Mouse (Mus musculus) MN1 (cell line): ENCODE measurements around the gene Gm3646.
A peak's percentile ranks its signal among the peaks of the same experiment; 100 is the strongest.

Experiments
- DNase-seq: peaks from one replicate; pipeline ENCODE4 v3.0.0-alpha.2; 2016; ENCODE audit warnings: low spot score

Gm3646 gene

DNA sequence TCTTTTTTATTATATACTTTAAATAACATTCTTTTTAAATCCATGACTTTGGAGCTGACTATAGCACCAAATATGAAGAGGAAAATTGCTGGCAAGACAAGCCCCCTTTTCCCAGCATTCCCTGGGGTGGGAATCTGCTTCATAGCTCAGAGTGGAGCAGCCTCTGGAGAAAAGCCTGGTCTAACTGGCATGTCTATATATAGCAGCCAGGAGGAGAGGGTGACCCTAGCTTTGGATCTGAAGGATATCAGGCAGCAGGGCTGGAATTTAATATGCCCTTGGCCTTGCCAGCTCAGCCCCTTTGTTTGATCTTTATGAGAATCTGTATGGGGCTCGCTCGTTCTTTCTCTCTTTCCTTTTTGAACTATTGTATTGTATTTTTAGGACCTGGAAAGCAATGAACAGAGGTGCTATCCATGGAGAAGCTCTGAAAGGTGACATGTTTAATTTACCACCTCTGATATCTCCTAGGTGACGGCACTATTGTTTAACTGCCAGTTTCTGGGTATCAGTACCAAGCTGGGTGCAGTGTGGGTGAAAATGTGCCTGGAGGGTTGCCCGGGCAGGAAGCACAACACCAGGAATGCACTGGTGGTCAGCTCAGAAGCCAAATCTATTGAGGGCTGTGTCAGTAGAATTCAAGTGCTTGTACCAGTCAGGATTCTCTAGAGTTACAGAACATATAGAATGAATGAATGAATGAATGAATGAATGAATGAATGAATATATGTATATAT is at the start of gene Gm3646:
TSS of gene Gm3646 (minus strand) at position 90 of the 737 bp plus-strand sequence.
- DNase-seq: no peak

DNA sequence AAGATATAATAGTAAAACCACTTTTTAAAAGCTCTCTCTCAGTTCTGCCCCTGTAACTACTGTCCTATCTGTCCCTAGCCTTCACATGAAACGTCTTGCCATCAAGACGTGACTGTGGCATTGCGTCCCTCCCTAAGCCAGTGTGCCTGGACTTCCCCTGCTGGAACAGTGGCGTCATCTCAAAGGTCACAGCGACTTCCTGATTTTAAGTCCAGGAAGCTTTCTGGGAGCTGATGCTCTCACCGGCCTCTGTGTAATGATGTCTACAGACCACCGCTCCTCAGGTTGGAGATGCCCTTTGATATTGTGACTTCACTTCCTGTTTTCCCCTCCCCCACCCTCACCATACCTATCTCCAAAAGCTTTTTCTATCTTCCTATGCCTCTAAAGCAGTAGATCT is 41.9 kb upstream of the Gm3646 start:
- DNase-seq: no peak

DNA sequence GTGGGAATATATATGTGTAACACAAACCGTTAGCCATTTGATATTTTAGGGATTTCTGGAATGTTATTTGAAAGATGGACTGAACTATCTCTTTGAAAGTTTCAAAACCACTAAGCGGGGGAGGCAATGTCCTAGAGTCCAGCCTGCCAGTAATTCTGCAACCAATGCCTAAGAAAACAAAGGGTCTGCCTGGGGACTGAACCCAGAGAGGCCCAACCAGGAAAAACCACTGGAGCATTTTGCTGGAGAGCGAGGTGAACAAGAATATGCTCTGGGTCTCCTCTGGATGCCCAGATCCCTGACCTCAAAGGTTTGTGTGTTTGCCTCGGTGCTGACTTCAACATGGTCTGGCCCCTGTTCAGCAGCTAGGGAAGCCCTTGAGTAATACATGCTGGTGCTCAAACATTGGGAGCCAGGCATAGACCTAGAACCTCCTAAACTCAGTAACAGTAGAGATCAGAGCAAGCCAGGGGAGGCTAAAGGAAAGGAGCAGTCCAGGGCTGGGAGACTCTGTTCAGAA is 41.0 kb upstream of the Gm3646 start:
- DNase-seq: no peak

DNA sequence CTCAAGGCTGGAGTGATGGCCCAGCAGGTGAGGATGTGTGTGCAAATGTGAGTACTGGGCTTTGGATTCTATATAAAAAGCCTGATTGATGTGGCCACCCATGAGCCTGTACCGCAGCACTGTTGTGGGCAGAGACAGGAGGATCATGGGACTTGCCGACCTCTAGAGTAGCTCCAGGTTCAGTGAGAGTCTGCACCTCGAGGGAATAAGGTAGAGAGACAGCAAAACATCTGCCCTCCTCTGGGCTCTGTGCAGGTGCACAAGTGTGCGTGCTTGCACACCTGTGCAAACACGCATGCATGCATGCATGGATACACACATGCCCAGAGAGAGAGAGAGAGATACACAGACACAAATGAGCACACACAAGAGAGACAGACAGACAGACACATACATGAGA is 38.2 kb upstream of the Gm3646 start:
- DNase-seq: no peak

DNA sequence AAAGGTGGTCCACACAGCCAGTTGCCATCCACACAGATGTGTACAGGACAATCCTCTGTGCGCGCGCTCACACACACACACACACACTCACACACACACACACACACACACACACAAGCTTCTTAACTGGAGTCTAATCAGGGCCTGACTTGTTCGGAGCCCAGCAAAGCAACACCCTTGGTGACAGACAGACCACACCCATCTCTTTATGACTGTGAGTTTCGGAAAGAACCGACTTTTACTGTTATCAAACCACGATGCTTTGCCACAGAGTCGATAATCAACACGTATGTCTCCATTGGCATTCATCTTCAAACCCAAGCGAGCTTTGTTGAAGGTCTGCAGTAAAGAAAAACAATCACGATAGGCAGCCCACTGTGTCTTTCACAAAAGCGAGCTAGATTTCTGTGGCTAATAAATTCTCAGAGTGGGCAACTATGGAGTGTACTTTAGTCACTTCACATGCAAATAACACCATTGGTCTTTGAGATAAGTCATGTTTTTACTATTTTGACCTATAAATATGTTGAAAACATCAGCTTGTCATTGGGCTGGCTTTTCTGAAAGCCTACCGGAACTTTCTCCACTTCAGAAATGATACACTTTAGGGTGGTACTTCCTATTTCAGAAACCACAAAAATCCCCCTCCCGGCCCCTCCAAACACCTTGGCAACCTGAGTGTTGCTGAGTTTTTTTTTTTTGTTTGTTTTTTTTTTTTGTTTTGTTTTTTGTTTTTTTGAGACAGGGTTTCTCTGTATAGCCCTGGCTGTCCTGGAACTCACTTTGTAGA is 37.3 kb upstream of the Gm3646 start:
- DNase-seq: no peak

DNA sequence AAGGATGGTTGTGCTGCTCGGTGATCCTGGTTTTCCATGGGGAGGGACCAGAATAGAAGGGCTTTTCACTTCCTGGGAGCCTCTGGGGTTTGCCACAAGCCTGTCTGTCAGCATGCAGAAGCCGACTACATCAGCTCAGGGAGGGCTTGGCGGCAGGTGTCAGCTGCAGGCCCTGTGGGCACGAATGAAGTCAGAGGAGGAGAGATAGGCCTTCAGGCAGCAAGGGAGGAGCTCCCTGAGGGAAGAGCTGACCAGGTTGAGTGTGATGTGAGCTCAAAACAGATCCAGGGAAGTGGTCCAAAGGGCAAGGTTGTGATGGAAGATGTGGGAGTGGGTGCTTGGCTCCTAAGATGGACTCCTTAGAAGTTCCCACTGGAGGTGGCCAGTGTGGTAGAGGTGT is 35.7 kb upstream of the Gm3646 start:
- no peak for DNase-seq

DNA sequence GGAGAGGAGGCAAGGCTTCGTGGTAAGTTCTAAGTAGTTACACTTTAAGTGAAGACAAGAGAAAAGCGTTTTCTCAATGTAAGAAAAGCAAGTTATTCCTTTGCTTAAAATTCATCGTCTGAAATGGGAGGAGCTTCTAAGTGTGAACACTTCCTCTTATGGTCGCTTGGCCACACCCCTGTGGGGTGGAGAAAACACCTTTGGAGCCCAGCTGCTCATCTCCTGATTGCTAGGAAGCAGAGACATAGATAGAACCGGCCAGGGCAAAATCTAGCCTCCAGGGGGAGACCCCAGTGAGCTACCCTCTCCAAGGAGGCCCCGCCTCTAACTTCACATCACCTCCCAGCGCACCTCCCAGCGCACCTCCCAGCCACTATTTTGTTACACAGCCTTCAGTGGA is 34.7 kb upstream of the Gm3646 start:
- DNase-seq: no peak

DNA sequence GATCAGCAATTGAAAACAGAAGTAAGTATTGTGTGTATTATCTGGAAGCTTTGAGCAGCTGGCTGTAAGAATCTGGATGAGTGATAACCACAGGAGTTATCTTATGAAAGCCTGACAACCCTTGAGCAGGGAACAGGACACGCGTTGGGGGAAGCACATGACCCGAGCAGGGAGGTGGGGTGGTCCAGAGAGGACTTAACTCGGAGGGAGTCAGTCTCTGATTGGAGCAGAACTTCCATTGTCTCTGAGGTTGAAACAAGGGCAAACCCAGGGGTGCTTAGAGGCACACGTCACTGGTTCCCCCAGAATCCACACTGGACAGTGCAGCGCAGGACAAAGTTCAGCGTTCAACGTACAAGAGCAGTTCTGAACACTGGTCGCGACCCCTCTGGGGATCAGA is 34.1 kb upstream of the Gm3646 start:
- DNase-seq: no peak

DNA sequence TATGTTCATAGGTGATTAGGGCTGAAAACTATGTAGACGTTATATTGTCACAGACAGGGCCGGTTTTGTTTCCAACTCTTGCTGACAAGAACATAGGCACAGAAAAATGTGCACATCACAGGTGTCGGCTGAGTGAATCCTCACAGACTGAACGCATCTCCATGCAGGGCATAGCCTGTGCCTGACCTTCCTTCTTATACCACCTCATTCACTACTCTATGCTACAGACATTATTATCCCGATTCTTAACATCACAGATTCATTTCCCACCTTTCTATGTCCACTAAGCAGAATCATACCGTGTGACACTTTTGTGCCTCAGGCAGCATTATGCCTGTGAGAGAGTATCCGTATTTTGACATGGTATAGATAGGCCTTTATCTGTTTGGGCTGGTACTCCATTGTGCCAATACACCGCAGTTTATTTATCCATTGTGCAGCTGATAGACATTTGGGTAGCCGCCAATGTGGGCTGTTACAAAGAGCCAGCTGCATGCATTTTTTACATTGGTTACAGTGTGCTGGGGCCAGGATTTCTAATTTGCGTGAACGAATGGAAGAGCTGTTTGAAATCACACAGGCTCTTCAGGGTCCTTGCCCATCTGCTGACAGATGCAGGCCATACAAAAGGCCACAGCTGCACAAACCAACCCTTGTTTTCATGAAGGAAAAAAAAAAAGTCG is 33.5 kb upstream of the Gm3646 start:
- DNase-seq: peak; percentile 63

DNA sequence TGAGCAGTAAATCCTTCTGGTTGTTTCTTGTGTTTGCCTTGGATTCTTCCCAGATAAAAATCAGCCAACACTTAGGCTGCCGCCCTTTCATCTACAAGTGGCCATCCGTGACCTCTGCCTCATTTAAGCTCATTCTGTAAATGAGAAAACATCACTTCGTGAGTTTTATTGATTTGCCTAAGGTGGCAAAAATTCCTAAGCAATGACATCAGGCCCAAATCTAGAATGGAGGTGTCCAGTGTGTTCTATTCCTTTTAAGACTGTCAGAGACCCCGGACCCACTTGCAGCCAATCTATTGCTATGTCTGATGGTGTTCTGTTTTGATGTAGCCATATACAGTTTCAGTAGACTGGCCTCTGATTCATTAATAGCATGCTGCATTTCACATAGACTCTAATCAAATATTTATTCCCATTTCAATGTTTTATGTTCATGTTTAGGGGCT is 26.5 kb upstream of the Gm3646 start:
- DNase-seq: peak; percentile 46

DNA sequence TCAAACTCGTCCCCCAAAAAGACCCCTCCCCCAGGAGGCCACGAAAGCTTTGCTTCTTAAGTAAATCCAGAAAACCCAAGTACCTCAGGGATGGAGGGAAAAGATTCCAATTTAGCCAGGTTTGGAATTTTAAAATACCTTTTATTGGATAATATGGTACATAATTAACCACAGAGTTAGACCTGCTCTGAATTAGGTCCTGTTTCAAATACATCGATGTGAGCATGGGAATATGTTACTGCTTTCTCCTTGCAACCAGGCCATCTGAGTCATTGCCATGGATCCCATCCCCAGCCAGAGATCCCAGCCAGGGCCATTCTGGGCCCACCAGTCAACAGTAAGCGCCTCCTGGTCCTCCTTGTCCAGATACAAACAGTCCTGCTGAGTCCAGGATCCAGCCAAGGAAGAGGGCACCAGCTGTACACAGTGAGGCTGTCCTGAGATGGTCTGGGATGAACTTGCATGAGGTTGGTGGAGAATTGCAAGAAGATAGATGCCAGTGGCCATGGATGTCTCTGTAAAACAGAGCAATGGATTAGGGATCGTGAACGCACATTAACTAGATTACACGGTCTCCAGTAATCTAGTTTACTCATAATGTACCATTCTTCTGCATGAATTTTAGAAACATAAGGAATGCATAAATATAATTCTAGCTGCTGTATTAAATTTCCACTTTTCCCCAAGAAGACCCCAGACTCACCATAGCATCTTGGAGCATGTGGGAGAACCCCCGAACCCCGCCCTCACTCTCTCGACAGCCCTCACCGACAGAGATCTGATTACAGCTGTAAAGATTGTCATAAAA is 25.9 kb upstream of the Gm3646 start:
- DNase-seq: peak; percentile 74

DNA sequence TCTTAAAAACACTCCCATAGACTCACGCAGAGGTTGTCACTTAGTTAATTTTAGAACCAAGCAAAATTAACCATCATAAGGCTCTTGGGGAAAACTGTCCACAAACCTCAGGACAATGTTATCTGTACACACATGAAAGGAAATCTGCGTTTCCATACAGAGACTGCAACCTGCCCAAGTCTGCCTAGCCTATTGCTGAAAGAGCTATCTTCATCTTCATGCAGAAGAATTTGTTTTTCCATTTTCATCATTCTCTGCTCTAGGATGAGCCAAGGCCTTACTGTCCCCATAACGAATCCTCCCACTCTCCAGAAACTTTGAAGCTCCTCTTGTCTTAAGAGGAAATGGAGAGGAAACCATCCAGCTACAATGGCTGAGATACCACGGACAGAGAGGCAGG is 19.8 kb upstream of the Gm3646 start:
- no peak for DNase-seq

DNA sequence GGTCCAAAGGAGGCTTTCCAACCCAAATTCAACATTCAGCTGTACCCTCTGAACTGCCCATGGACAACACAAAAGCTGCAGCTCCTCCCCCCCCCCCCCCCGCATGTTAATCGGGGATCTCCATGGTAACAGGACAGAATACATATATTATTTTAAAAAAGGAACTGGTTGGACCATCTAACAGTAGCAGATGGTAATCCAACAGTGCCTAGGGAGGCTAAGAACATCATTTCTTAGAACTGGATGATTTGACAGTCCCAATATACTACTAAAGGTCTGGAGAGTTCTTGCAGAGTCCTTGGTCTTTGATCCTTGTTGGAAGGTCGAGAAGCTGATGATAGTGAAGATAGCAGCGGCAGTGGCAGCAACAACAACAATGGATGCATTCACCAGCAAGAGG is 19.1 kb upstream of the Gm3646 start:
- DNase-seq: no peak

DNA sequence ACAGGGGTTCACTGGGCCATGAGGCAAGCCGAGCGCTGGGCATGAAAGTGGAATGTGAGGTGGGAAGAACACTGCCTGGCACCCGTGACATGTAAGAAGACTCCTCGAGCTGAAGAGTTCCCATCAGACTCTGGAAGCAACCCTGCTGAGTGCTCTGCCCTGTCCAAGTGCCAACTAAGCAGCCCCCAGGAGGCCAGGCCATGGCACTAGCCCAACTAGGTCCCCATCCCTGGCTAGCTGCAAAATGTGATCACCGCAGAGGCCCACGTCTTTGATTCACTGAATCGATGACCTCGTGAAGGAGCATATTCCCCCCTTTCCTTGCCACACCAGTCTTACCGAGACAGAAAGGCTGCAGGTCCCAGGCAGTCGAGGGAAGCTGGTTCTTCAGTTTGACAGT is 14.5 kb upstream of the Gm3646 start:
- DNase-seq: no peak

DNA sequence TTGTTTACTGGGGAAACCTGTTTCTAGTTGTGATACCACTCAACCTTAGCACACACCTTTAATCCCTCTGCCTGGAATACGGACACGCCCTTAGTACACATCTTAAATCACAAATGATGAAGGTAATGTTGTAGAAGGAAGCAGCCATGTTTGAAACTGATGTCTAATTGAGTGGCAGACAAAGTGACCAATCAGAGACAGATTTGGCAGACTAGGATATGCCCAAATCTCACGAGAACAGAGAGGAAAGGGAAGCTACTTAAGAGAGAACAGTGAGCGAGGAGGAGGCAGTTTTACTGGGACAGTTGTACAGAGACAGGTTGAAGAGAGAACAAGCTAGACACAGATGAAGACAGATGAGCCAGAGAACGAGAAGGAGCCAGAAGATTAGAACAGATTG is 10.6 kb upstream of the Gm3646 start:
- DNase-seq: no peak

DNA sequence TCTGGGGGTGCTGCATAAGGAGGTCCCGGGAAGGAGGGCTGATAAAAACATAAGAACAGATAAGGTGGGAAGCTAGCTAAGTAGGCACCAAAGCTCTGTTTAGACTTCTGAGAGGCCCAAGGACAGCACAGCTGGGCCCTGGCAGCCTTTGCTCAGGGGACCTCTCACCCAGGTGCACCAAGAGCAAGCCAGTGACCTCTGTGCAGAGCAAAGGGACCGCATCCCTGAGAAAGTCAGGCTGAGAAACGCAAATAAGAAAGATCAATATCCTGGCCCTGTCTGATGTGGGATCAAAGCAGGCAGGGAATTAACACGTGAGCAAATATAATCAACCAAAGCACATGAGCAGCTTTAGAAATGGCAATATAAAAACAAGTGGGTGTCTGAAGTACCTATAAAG is 7.9 kb upstream of the Gm3646 start:
- no peak for DNase-seq

DNA sequence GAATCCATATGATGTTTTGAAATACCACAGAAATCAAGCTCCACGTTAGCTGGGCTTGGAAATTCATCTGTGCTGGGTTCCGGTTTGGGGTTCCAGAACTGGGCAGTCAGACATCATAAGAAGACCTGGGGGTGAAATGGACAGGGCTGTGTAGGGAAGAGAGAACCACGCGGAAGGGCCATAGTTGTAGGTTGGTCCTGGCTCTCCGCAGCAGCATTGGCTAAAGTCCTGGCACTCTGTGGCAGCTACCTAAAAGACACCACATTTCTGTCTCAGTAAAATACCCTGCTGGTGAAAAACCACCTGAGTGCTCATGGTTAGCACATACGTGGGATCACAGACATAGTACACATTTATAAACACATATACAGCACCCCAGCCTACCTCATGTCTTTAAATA is 343 bp downstream of the Gm3646 start:
- DNase-seq: no peak

DNA sequence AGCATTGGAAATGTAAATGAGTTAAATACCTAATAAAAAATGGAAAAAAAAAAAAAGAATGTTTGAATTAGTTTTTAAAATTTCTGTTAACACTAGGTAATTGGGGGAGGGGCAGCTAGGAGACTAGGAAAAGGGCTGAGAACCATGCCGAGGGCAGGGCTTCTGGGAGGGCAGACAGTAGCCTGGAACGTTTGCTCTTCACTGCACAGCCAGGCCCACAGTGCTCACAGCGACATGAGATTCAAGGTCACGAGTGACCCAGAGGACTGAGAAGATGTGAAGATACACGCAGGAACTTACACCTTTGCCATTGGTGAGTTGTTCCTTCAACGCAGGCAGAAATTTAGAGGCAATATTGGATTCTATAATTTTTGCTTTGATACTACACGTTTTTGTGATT is 2.2 kb downstream of the Gm3646 start:
- DNase-seq: no peak

DNA sequence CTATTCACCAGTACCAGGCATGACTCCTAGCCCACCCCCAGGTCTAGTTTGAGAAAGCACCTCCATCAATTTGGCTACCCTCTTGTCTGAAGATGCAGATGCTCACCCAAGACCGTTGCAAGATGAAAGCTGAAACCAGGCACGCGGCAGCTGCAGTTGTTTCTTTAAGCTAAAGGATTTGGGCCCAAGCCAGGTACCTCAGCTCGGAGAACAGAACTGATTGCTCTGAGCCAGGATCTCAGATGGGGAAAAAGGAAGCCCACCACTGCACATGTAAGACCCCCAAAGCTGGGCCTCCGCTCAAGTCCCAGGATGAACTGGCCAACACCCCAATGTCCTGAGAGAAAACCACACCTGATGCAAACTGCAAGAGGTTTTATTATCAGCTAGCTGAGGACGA is 7.6 kb downstream of the Gm3646 start:
- no peak for DNase-seq

DNA sequence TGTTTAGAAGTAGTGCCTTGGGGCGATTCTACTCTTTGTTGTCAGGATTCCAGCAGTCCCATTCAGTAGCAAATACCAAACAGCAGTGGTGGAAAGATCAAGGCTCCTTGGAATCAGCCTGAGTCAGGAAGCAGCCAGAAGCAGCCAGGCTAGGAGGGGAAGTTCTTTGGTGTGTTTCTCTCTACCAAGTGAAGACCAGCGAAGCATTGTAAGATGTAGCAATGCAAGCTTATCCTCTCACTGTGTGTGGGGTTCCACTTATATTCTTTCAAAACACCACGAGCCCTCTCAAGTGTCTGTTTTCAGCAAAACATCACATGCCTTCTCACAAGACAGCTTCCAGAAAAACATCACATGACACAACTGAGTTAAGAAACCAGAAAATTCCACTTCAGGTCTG is 8.4 kb downstream of the Gm3646 start:
- DNase-seq: no peak

DNA sequence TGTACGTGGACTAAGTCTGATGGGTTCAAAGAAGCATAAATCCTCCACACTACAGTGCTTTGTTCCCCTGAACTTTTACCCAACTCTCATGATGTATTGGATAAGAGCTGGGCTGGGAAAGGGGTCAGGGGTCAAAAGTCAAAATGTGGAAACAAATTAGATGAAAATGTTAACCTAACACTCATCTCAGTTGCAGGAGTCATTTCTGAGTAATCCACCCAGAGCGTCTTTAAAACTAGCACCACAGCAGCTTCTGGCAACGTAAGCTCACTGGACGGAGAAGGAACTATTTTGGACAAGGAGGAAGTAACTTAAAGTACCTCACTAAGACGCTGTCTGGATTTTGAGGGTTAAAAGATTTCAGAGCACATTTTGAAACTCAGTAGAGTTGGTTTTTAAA is 20.5 kb downstream of the Gm3646 start:
- DNase-seq: no peak

DNA sequence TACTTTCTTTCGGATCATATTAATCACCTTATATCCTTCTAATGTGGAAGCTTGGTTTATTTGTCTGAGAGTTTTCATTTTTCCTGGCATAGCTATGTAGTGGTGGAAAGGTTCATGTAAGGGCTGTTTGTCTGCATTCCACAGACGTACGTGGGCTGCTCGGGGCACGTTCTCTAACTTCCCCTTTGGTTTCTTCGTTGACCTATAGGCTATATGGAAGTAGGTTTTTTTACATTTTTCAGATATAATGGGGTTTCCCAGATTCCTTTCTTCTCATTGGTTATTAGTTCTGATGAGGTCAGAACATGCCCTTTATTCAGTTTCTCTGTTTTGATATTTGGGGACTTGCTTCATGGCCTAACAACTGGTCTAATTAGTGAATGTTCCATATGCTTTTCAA is 23.3 kb downstream of the Gm3646 start:
- DNase-seq: no peak
